Mouse (Mus musculus) embryonic fibroblast, embryonic 13.5 days (primary cell): ENCODE data around the gene Banf1.
A peak's percentile ranks its signal among the peaks of the same experiment; 100 is the strongest.

ENCODE experiments used
- CTCF ChIP-seq: IDR thresholded peaks from 2 replicates; pipeline ENCODE4 v1.5.1; 2011; ENCODE audit warnings: mild to moderate bottlenecking, control low read depth, low read length, moderate library complexity, borderline replicate concordance; ENCODE audit not compliant: insufficient read depth
- POLR2A ChIP-seq: IDR thresholded peaks from 2 replicates; pipeline ENCODE4 v1.6.1; 2011; ENCODE audit warnings: low read depth, mild to moderate bottlenecking, control low read depth, low read length, moderate library complexity

GRCm38 (mm10) chr19:5367053-5367359 lies at the start of gene Banf1:
- no peak for TF ChIP-seq CTCF
- peak; percentile 49; the same call in 1 of the 2 replicates for TF ChIP-seq POLR2A
